Mouse (Mus musculus) stomach, postnatal 0 days (tissue): ENCODE measurements around the gene Mtmr11.

Experiments
- CTCF ChIP-seq: IDR thresholded peaks from 2 replicates; pipeline ENCODE4 v1.5.1; 2016; ENCODE audit warnings: antibody characterized with exemption, low read depth, mild to moderate bottlenecking, moderate library complexity
- EP300 ChIP-seq: optimal IDR thresholded peaks from 2 replicates; pipeline ENCODE3; 2016; ENCODE audit warnings: antibody characterized with exemption

DNA sequence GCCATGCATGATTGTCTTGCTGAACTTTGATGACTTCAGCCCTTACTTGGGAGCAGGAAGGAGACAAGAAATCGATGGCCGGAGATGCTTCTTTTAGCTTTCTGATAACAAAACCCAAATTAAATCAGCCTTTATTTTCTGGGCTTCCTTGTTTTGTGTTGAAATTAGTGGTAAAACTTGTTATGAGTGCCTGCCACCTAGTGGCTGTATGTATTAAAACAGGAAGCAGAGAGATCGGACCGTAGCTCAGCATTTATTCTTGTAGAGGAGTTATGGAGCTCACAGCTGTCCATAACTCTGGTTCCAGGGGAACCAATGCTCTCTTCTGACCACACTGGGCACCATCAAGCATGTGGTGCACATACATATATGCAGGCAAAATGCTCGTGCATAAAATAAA lies 13.9 kb upstream of the Mtmr11 start:
- TF ChIP-seq CTCF (peak; percentile 89), EP300 (no peak)
